Mouse (Mus musculus) CH12.LX (cell line): ENCODE results near the gene Sema3b. TPM values are rescaled to one million over a fixed set of nuclear protein-coding genes. Genes with fewer than 3 reads are reported as not detected.

ENCODE experiments used
- DNase-seq: peaks from one replicate; pipeline ENCODE4 v3.0.0-alpha.2; 2013; ENCODE audit errors: extremely low read depth
- H3K27ac ChIP-seq: 2 replicates; pipeline ENCODE4 v1.5.1; 2012; ENCODE audit warnings: low read depth, mild to moderate bottlenecking, control low read depth, moderate library complexity; ENCODE audit not compliant: insufficient read depth
- H3K27me3 ChIP-seq: replicated peaks from 2 replicates; pipeline ENCODE3; 2012; ENCODE audit warnings: inconsistent platforms
- H3K36me3 ChIP-seq, 2 experiments: replicated peaks in 1 of 2; 2 replicates each; pipeline versions ENCODE3 to v1.6.1; 2012; ENCODE audit warnings: inconsistent platforms in 1 of 2, low read length in 1 of 2, mild to moderate bottlenecking in 1 of 2, mixed read lengths in 1 of 2, moderate library complexity in 1 of 2; ENCODE audit not compliant: control insufficient read depth in 1 of 2, insufficient read depth in 1 of 2
- H3K4me1 ChIP-seq, 2 experiments: 2 replicates each; pipeline ENCODE4 v1.6.1; 2012; ENCODE audit warnings: inconsistent platforms in 1 of 2, moderate library complexity in 1 of 2; ENCODE audit not compliant: insufficient read depth in 2 of 2, control insufficient read depth in 1 of 2
- H3K4me2 ChIP-seq: 2 replicates; pipeline ENCODE4 v1.6.1; 2012; ENCODE audit warnings: low read depth, mild to moderate bottlenecking, control low read depth; ENCODE audit not compliant: poor library complexity, insufficient read depth, severe bottlenecking
- H3K4me3 ChIP-seq, 3 experiments: fragments of 150-350 bp in 1 of 3; sonication (generic) in 1 of 3; replicated peaks in 1 of 3; 2 replicates each; pipeline versions ENCODE3 to v1.5.1; 2011 to 2012; ENCODE audit warnings: low read depth in 2 of 3, low read length in 2 of 3, mild to moderate bottlenecking in 2 of 3, moderate library complexity in 2 of 3, control low read depth in 1 of 3, improper control_type of control experiment in 1 of 3, inconsistent platforms in 1 of 3, mixed read lengths in 1 of 3; ENCODE audit not compliant: poor library complexity in 1 of 3
- H3K79me2 ChIP-seq: replicated peaks from 2 replicates; pipeline ENCODE4 v1.6.1; 2012; ENCODE audit warnings: mild to moderate bottlenecking, moderate library complexity; ENCODE audit not compliant: control insufficient read depth, poor library complexity, insufficient read depth, severe bottlenecking; ENCODE audit errors: extremely low read depth
- H3K9ac ChIP-seq: 2 replicates; pipeline ENCODE4 v1.6.1; 2012; ENCODE audit warnings: low read depth, mild to moderate bottlenecking, control low read depth, moderate library complexity; ENCODE audit not compliant: insufficient read depth
- H3K9me3 ChIP-seq: replicated peaks from 2 replicates; pipeline ENCODE3; 2012; ENCODE audit warnings: low read length, inconsistent platforms, mixed read lengths
- CHD1 ChIP-seq: IDR thresholded peaks from 2 replicates; pipeline ENCODE4 v1.6.1; 2012; ENCODE audit warnings: low read depth, low read length, improper control_type of control experiment, inconsistent platforms
- CTCF ChIP-seq, 2 experiments: IDR thresholded peaks in 1 of 2; conservative IDR thresholded peaks in 1 of 2; 2 replicates each; pipeline ENCODE4 v1.5.1; 2011 to 2012; ENCODE audit warnings: low read depth in 2 of 2, low read length in 2 of 2, improper control_type of control experiment in 1 of 2, inconsistent platforms in 1 of 2, mild to moderate bottlenecking in 1 of 2, moderate library complexity in 1 of 2
- E2F4 ChIP-seq: IDR thresholded peaks from 2 replicates; pipeline ENCODE4 v1.6.1; 2011; ENCODE audit warnings: low read depth, low read length, improper control_type of control experiment; ENCODE audit not compliant: insufficient replicate concordance
- ETS1 ChIP-seq: conservative IDR thresholded peaks from 2 replicates; pipeline ENCODE4 v1.6.1; 2012; ENCODE audit warnings: low read depth, mild to moderate bottlenecking, inconsistent platforms, low read length, improper control_type of control experiment, moderate library complexity
- GABPA ChIP-seq: IDR thresholded peaks from 2 replicates; pipeline ENCODE4 v1.6.1; 2012; ENCODE audit warnings: low read depth, low read length, improper control_type of control experiment, inconsistent platforms; ENCODE audit not compliant: insufficient replicate concordance
- JUND ChIP-seq: conservative IDR thresholded peaks from 2 replicates; pipeline ENCODE4 v1.6.1; 2011; ENCODE audit warnings: low read depth, low read length, improper control_type of control experiment
- MAFK ChIP-seq: IDR thresholded peaks from 2 replicates; pipeline ENCODE4 v1.6.1; 2011; ENCODE audit warnings: low read length, improper control_type of control experiment; ENCODE audit not compliant: insufficient replicate concordance
- MAZ ChIP-seq: IDR thresholded peaks from 2 replicates; pipeline ENCODE4 v1.6.1; 2012; ENCODE audit warnings: low read depth, mild to moderate bottlenecking, inconsistent platforms, low read length, improper control_type of control experiment, moderate library complexity
- MEF2A ChIP-seq: IDR thresholded peaks from 2 replicates; pipeline ENCODE4 v1.6.1; 2014; ENCODE audit warnings: low read depth, mild to moderate bottlenecking, inconsistent platforms, low read length, improper control_type of control experiment, borderline replicate concordance
- NRF1 ChIP-seq: IDR thresholded peaks from 2 replicates; pipeline ENCODE4 v1.6.1; 2014; ENCODE audit warnings: low read depth, mild to moderate bottlenecking, inconsistent platforms, low read length, improper control_type of control experiment, moderate library complexity
- PAX5 ChIP-seq: IDR thresholded peaks from 2 replicates; pipeline ENCODE4 v1.6.1; 2012; ENCODE audit warnings: low read length, inconsistent platforms, mixed read lengths
- POLR2AphosphoS2 ChIP-seq: IDR thresholded peaks from 2 replicates; pipeline ENCODE4 v1.6.1; 2011; ENCODE audit warnings: low read depth, low read length, improper control_type of control experiment
- RAD21 ChIP-seq: IDR thresholded peaks from 2 replicates; pipeline ENCODE4 v1.6.1; 2011; ENCODE audit warnings: low read depth, mild to moderate bottlenecking, low read length, improper control_type of control experiment, moderate library complexity
- RCOR1 ChIP-seq: conservative IDR thresholded peaks from 2 replicates; pipeline ENCODE4 v1.6.1; 2012; ENCODE audit warnings: low read depth, mild to moderate bottlenecking, inconsistent platforms, low read length, improper control_type of control experiment
- SIN3A ChIP-seq: IDR thresholded peaks from 2 replicates; pipeline ENCODE4 v1.6.1; 2012; ENCODE audit warnings: low read length, improper control_type of control experiment, inconsistent platforms
- TBP ChIP-seq: conservative IDR thresholded peaks from 2 replicates; pipeline ENCODE4 v1.6.1; 2011; ENCODE audit warnings: low read depth, low read length, improper control_type of control experiment
- UBTF ChIP-seq: IDR thresholded peaks from 2 replicates; pipeline ENCODE4 v1.6.1; 2012; ENCODE audit warnings: low read depth, mild to moderate bottlenecking, inconsistent platforms, low read length, improper control_type of control experiment, moderate library complexity
- USF2 ChIP-seq: conservative IDR thresholded peaks from 2 replicates; pipeline ENCODE4 v1.6.1; 2011; ENCODE audit warnings: low read depth, low read length, improper control_type of control experiment
- ZMIZ1 ChIP-seq: IDR thresholded peaks from 2 replicates; pipeline ENCODE4 v1.6.1; 2012; ENCODE audit warnings: low read depth, mild to moderate bottlenecking, inconsistent platforms, low read length, improper control_type of control experiment
- dilution Hi-C: fragments of 300-500 bp; cut with MboI; formaldehyde crosslinking; loops from 2 replicates; pipeline ENCODE4 v1.14.3; 2020; ENCODE audit warnings: low sequenced_read_pairs; ENCODE audit not compliant: extremely low pct_unique_long_range_greater_than_20kb, extremely low pct_ligation_motif_present
- in situ Hi-C: fragments of 300-500 bp; cut with MboI; formaldehyde crosslinking; loops from 3 replicates; pipeline ENCODE4 v1.14.3; 2019; ENCODE audit warnings: low sequenced_read_pairs, low pct_ligation_motif_present, low pct_unique_long_range_greater_than_20kb, mixed read lengths
- polyA plus RNA-seq: library from polyadenylated mRNA; unstranded; fragments of >175 nt; gene quantifications from 2 replicates; pipeline ENCODE4 v1.2.1, GENCODE M21; 2012; ENCODE audit warnings: low read depth; ENCODE audit not compliant: insufficient read length
- total RNA-seq, 2 experiments: library from RNA; depleted of rRNA; stranded (reverse); fragments of 300-350 nt in 1 of 2; fragments of >200 nt in 1 of 2; gene quantifications; 2 replicates each; pipeline ENCODE4 v1.2.3; 2012 to 2014

Gene Sema3b
- total and polyA plus RNA-seq, 3 experiments, result 4.3 to 11.6 (median 8.0) TPM

GRCm38 (mm10) chr9:107602068-107602648 is 6.9 kb downstream of the Sema3b start (continued):
- 0 out of 2 replicates have a peak, but pooled peaks have one; percentile 14 for TF ChIP-seq JUND

GRCm38 (mm10) chr9:107601275-107601674 is 7.8 kb downstream of the Sema3b start:
- Histone ChIP-seq H3K27me3 (no peaks in the 10 kb centered on the region), H3K79me2 (no peaks in the 10 kb centered on the region), H3K9me3 (no peaks in the 10 kb centered on the region), H3K27ac (no peak overlapping the region), H3K4me3 (no peak overlapping the region), H3K9ac (no peak overlapping the region), H3K36me3 (peaks cover 4 to 54% of the 10 kb centered on the region in 2 experiments), H3K4me2 (no peak overlapping the region), H3K4me1 (peaks cover 27 to 48% of the 10 kb centered on the region in 2 experiments)
- in situ Hi-C loops, result no loop called here
- dilution Hi-C loops, result no loop called here
- no peak for DNase-seq
- TF ChIP-seq MAFK (no peak), ETS1 (no peak), NRF1 (no peak), CHD1 (no peak), RAD21 (no peak), TBP (no peak), MAZ (no peak), PAX5 (no peak), ZMIZ1 (no peak), POLR2AphosphoS2 (no peak), RCOR1 (no peak), GABPA (no peak), SIN3A (no peak), USF2 (no peak), CTCF (conservative IDR thresholded peaks at IDR 0.05 in 1 of 2, IDR thresholded peaks at IDR 0.05 in 1 of 2; ENCODE audit: low read depth in 2 of 2, low read length in 2 of 2) (no peak), MEF2A (no peak), E2F4 (no peak), UBTF (no peak)
- TF ChIP-seq, all 38 proteins: peak for 0
